27 mouse cellular contexts compared by ENCODE assay signal in the genomic region with DNA sequence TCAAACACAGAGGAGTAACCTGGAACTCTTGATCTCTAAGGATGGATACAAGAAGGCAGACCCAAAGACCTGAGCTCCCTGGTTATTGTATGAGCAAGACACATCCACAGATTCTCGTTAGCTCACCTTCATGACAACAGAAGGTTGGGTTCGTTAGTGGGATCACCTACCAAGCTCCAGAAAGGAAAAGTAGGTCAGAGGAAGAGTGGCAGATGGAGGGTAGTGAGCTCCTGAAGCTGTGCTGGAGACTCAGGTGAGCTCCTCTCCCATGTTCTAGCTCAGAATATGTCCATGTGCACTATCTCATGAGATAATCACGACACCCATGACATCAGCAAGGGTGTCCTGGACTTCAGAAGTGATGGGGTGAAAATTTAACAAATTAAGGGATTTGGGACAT. TPM values are rescaled to one million over a fixed set of nuclear protein-coding genes. Genes with fewer than 3 reads are reported as not detected.
"Had no signal": no experiment of that assay in that cellular context is flagged by ENCODE, and none has a peak within 500 bp of the region (broad histone marks: within the 10 kb centered on the region; RNA-seq: fewer than 3 reads in every experiment).

No protein-coding gene starts in this region.

- H3K9me3 ChIP-seq: kidney, embryonic 15.5 days; limb, embryonic 12.5 days; limb, embryonic 15.5 days; midbrain, embryonic 12.5 days; midbrain, embryonic 15.5 days; neural tube, embryonic 13.5 days; stomach, embryonic 15.5 days had no signal

- H3K36me3 ChIP-seq: kidney, embryonic 15.5 days; limb, embryonic 12.5 days; limb, embryonic 15.5 days; midbrain, embryonic 12.5 days; midbrain, embryonic 15.5 days; neural tube, embryonic 13.5 days; stomach, embryonic 15.5 days had no signal

- H3K4me1 ChIP-seq: kidney, embryonic 15.5 days; limb, embryonic 12.5 days; limb, embryonic 15.5 days; midbrain, embryonic 12.5 days; midbrain, embryonic 15.5 days; neural tube, embryonic 13.5 days; stomach, embryonic 15.5 days had no signal

- H3K4me2 ChIP-seq: kidney, embryonic 15.5 days; limb, embryonic 12.5 days; limb, embryonic 15.5 days; liver, embryonic 11.5 days; lung, embryonic 14.5 days; midbrain, embryonic 12.5 days; midbrain, embryonic 15.5 days; neural tube, embryonic 13.5 days; stomach, embryonic 15.5 days had no signal

- ATAC-seq: liver, postnatal 0 days; lung, postnatal 0 days; midbrain, embryonic 15.5 days had no signal

- H3K9ac ChIP-seq: kidney, embryonic 15.5 days; limb, embryonic 12.5 days; limb, embryonic 15.5 days; liver, embryonic 14.5 days; liver, postnatal 0 days; lung, embryonic 14.5 days; midbrain, embryonic 12.5 days; midbrain, embryonic 15.5 days; neural tube, embryonic 13.5 days; stomach, embryonic 15.5 days had no signal

- H3K27me3 ChIP-seq: kidney, embryonic 15.5 days; limb, embryonic 12.5 days; limb, embryonic 15.5 days; midbrain, embryonic 12.5 days; midbrain, embryonic 15.5 days; neural tube, embryonic 13.5 days; stomach, embryonic 15.5 days had no signal

- H3K27ac ChIP-seq: kidney, embryonic 15.5 days; layer of hippocampus, adult 2 months; limb, embryonic 12.5 days; limb, embryonic 15.5 days; liver, embryonic 14.5 days; macrophage; midbrain, embryonic 12.5 days; midbrain, embryonic 15.5 days; neural tube, embryonic 13.5 days; stomach, embryonic 15.5 days had no signal

- DNase-seq: kidney, adult 8-10 months; kidney, postnatal 14 days; kidney, postnatal 4 days; layer of hippocampus, adult 9-11 months; left cerebral cortex, postnatal 4 days; liver, postnatal 0 days; lung, embryonic 14.5 days; retina, postnatal 1 day; right cerebral cortex, postnatal 25 days; spleen, adult 18-20 months; thymus, postnatal 36 days had no signal

- H3K4me3 ChIP-seq: kidney, embryonic 15.5 days; layer of hippocampus, adult 2 months; limb, embryonic 12.5 days; limb, embryonic 15.5 days; midbrain, embryonic 12.5 days; midbrain, embryonic 15.5 days; myocyte; neural tube, embryonic 13.5 days; stomach, embryonic 15.5 days had no signal

RNA-seq across cellular contexts. Expression of a gene that starts 57.1 kb away (rescaled TPM):
- total RNA-seq: megakaryocyte, adult 5-6 weeks; monocyte, adult 5-6 weeks; neutrophil, adult 5-6 weeks had no signal
- polyA plus RNA-seq: liver, embryonic 14.5 days; liver, postnatal 0 days; lung, embryonic 14.5 days; lung, postnatal 0 days; macrophage; myocyte had no signal
